Mouse (Mus musculus): ENCODE measurements around the gene Hoxb4. TPM values are rescaled to one million over a fixed set of nuclear protein-coding genes. Genes with fewer than 3 reads are reported as not detected.

The Hoxb4 gene
- polyA plus RNA-seq (2017; shearing (Covaris generic)): 0.17 TPM

GRCm38 (mm10) chr11:96317608-96318367 is at the start of gene Hoxb4:
Gene Hoxb4, plus strand, starts transcription at chr11:96318267.

GRCm38 (mm10) chr11:96270996-96271540 is 47.0 kb upstream of the Hoxb4 start, which contains the start of gene Hoxb9:
Gene Hoxb9, plus strand, starts transcription at chr11:96271457.

GRCm38 (mm10) chr11:96281855-96282570 is 36.1 kb upstream of the Hoxb4 start, which contains the start of gene Hoxb8:
Gene Hoxb8, plus strand, starts transcription at chr11:96281905.

GRCm38 (mm10) chr11:96285771-96286738 is 32.0 kb upstream of the Hoxb4 start, which contains the start of gene Hoxb7:
Gene Hoxb7, plus strand, starts transcription at chr11:96286623.

GRCm38 (mm10) chr11:96291681-96292564 is 26.1 kb upstream of the Hoxb4 start, which contains the start of gene Hoxb6:
Gene Hoxb6, plus strand, starts transcription at chr11:96292476.

GRCm38 (mm10) chr11:96303151-96304099 is 14.6 kb upstream of the Hoxb4 start, which contains the start of gene Hoxb5:
Gene Hoxb5, plus strand, starts transcription at chr11:96303336.

GRCm38 (mm10) chr11:96323154-96323553 is 5.1 kb downstream of the Hoxb4 start, which contains the start of gene Hoxb3:
Gene Hoxb3, plus strand, starts transcription at chr11:96323326.

GRCm38 (mm10) chr11:96350341-96350624 is 32.2 kb downstream of the Hoxb4 start, which contains the start of gene Hoxb2:
Gene Hoxb2, plus strand, starts transcription at chr11:96350525.

GRCm38 (mm10) chr11:96365441-96366091 is 47.5 kb downstream of the Hoxb4 start, which contains the start of gene Hoxb1:
Gene Hoxb1, plus strand, starts transcription at chr11:96365752.

Other genes starting within 250 kb of the Hoxb4 start
- 339 TPM for gene Atp5g1, start 242.6 kb upstream of the Hoxb4 start, polyA plus RNA-seq (2017; shearing (Covaris generic))
- not detected for gene Calcoco2, start 206.3 kb upstream of the Hoxb4 start, polyA plus RNA-seq (2017; shearing (Covaris generic))
- not detected for gene Ttll6, start 184.5 kb upstream of the Hoxb4 start, polyA plus RNA-seq (2017; shearing (Covaris generic))
- not detected for gene Hoxb13, start 124.0 kb upstream of the Hoxb4 start, polyA plus RNA-seq (2017; shearing (Covaris generic))
- gene Hoxb9, start 46.8 kb upstream of the Hoxb4 start, polyA plus RNA-seq (2017; shearing (Covaris generic)): not detected
- not detected for gene Hoxb8, start 36.4 kb upstream of the Hoxb4 start, polyA plus RNA-seq (2017; shearing (Covaris generic))
- not detected for gene Hoxb7, start 31.6 kb upstream of the Hoxb4 start, polyA plus RNA-seq (2017; shearing (Covaris generic))
- not detected for gene Hoxb6, start 25.8 kb upstream of the Hoxb4 start, polyA plus RNA-seq (2017; shearing (Covaris generic))
- not detected for gene Hoxb5, start 14.9 kb upstream of the Hoxb4 start, polyA plus RNA-seq (2017; shearing (Covaris generic))
- not detected for gene Hoxb3, start 5.1 kb downstream of the Hoxb4 start, polyA plus RNA-seq (2017; shearing (Covaris generic))
- gene Hoxb2, start 32.3 kb downstream of the Hoxb4 start, polyA plus RNA-seq (2017; shearing (Covaris generic)): not detected
- not detected for gene Hoxb1, start 47.5 kb downstream of the Hoxb4 start, polyA plus RNA-seq (2017; shearing (Covaris generic))
- 752 TPM for gene Skap1, start 146.3 kb downstream of the Hoxb4 start, polyA plus RNA-seq (2017; shearing (Covaris generic))

Measured in activated CD4-positive, CD25-positive, alpha-beta regulatory T cell, adult 9 weeks (primary cell).